Mouse (Mus musculus) MEL (cell line): ENCODE data around the gene Cd300ld3. TPM values are rescaled to one million over a fixed set of nuclear protein-coding genes. Genes with fewer than 3 reads are reported as not detected.

ENCODE experiments used
- DNase-seq: peaks from one replicate; pipeline ENCODE4 v3.0.0; 2011; ENCODE audit warnings: low read depth, low spot score
- H3K27ac ChIP-seq: 2 replicates; pipeline ENCODE4 v1.5.1; 2012; ENCODE audit warnings: low read depth, mild to moderate bottlenecking, control low read depth, low read length, moderate library complexity; ENCODE audit not compliant: control insufficient read depth
- H3K27me3 ChIP-seq, 2 experiments: fragments of 150-350 bp in 1 of 2; sonication (generic) in 1 of 2; 2 replicates each; pipeline ENCODE4 v1.6.1; 2012; ENCODE audit warnings: low read length in 2 of 2, mild to moderate bottlenecking in 2 of 2, improper control_type of control experiment in 1 of 2, moderate library complexity in 1 of 2; ENCODE audit not compliant: insufficient read depth in 2 of 2, control insufficient read depth in 1 of 2
- H3K36me3 ChIP-seq, 2 experiments: 2 replicates each; pipeline ENCODE4 v1.6.1; 2012 to 2014; ENCODE audit warnings: low read length in 2 of 2, improper control_type of control experiment in 1 of 2, inconsistent platforms in 1 of 2, mild to moderate bottlenecking in 1 of 2; ENCODE audit not compliant: insufficient read depth in 2 of 2, control insufficient read depth in 1 of 2
- H3K4me1 ChIP-seq, 2 experiments: fragments of 150-350 bp in 1 of 2; sonication (generic) in 1 of 2; 2 replicates each; pipeline ENCODE4 v1.6.1; 2012; ENCODE audit warnings: low read length in 2 of 2, improper control_type of control experiment in 1 of 2, mild to moderate bottlenecking in 1 of 2; ENCODE audit not compliant: insufficient read depth in 2 of 2, control insufficient read depth in 1 of 2
- H3K4me3 ChIP-seq, 2 experiments: fragments of 150-350 bp in 1 of 2; sonication (generic) in 1 of 2; 2 replicates each; pipeline ENCODE4 v1.5.1; 2012; ENCODE audit warnings: low read depth in 2 of 2, low read length in 2 of 2, mild to moderate bottlenecking in 2 of 2, moderate library complexity in 2 of 2, control low read depth in 1 of 2, improper control_type of control experiment in 1 of 2; ENCODE audit not compliant: control insufficient read depth in 1 of 2, insufficient read depth in 1 of 2
- H3K79me2 ChIP-seq: 2 replicates; pipeline ENCODE4 v1.6.1; 2012; ENCODE audit warnings: mild to moderate bottlenecking, low read length, moderate library complexity; ENCODE audit not compliant: control insufficient read depth, poor library complexity, insufficient read depth
- H3K9ac ChIP-seq: 2 replicates; pipeline ENCODE4 v1.6.1; 2012; ENCODE audit warnings: low read depth, mild to moderate bottlenecking, control low read depth, low read length, moderate library complexity; ENCODE audit not compliant: control insufficient read depth, poor library complexity, severe bottlenecking
- H3K9me3 ChIP-seq: fragments of 150-350 bp; sonication (generic); replicated peaks from 2 replicates; pipeline ENCODE4 v1.6.1; 2012; ENCODE audit warnings: mild to moderate bottlenecking, low read length, improper control_type of control experiment, moderate library complexity; ENCODE audit not compliant: insufficient read depth
- CHD1 ChIP-seq: IDR thresholded peaks from 2 replicates; pipeline ENCODE4 v1.6.1; 2012; ENCODE audit warnings: low read depth, mild to moderate bottlenecking, inconsistent platforms, low read length, improper control_type of control experiment
- CHD2 ChIP-seq: IDR thresholded peaks from 2 replicates; pipeline ENCODE4 v1.6.1; 2011; ENCODE audit warnings: low read length, improper control_type of control experiment
- CTCF ChIP-seq, 3 experiments: IDR thresholded peaks in 2 of 3; conservative IDR thresholded peaks in 1 of 3; 2 replicates each; pipeline ENCODE4 v1.5.1; 2011 to 2012; ENCODE audit warnings: low read length in 3 of 3, low read depth in 2 of 3, mild to moderate bottlenecking in 2 of 3, improper control_type of control experiment in 1 of 3, inconsistent platforms in 1 of 3, mixed read lengths in 1 of 3, moderate library complexity in 1 of 3; ENCODE audit not compliant: control insufficient read depth in 1 of 3, insufficient read depth in 1 of 3, poor library complexity in 1 of 3, severe bottlenecking in 1 of 3
- E2F4 ChIP-seq: IDR thresholded peaks from 2 replicates; pipeline ENCODE4 v1.6.1; 2011; ENCODE audit warnings: low read depth, low read length, improper control_type of control experiment, borderline replicate concordance
- EP300 ChIP-seq, 2 experiments: IDR thresholded peaks; 2 replicates each; pipeline ENCODE4 v1.6.1; 2011; ENCODE audit warnings: improper control_type of control experiment in 2 of 2, low read length in 2 of 2, low read depth in 1 of 2, mild to moderate bottlenecking in 1 of 2
- ETS1 ChIP-seq: IDR thresholded peaks from 2 replicates; pipeline ENCODE4 v1.6.1; 2012; ENCODE audit warnings: low read depth, mild to moderate bottlenecking, inconsistent platforms, low read length, improper control_type of control experiment, moderate library complexity
- GATA1 ChIP-seq: IDR thresholded peaks from 2 replicates; pipeline ENCODE4 v1.6.1; 2011; ENCODE audit warnings: low read depth, low read length, improper control_type of control experiment
- HCFC1 ChIP-seq: IDR thresholded peaks from 2 replicates; pipeline ENCODE4 v1.6.1; 2012; ENCODE audit warnings: low read depth, mild to moderate bottlenecking, inconsistent platforms, low read length, improper control_type of control experiment, moderate library complexity
- JUND ChIP-seq: IDR thresholded peaks from 2 replicates; pipeline ENCODE4 v1.6.1; 2011; ENCODE audit warnings: low read depth, mild to moderate bottlenecking, improper control_type of control experiment, low read length
- KAT2A ChIP-seq: conservative IDR thresholded peaks from 2 replicates; pipeline ENCODE4 v1.6.1; 2012; ENCODE audit warnings: low read depth, low read length, improper control_type of control experiment, inconsistent platforms
- MAFK ChIP-seq: IDR thresholded peaks from 2 replicates; pipeline ENCODE4 v1.6.1; 2011; ENCODE audit warnings: low read depth, mild to moderate bottlenecking, low read length, improper control_type of control experiment, borderline replicate concordance
- MAZ ChIP-seq: IDR thresholded peaks from 2 replicates; pipeline ENCODE4 v1.6.1; 2012; ENCODE audit warnings: low read depth, mild to moderate bottlenecking, inconsistent platforms, low read length, improper control_type of control experiment
- MEF2A ChIP-seq: IDR thresholded peaks from 2 replicates; pipeline ENCODE4 v1.6.1; 2014; ENCODE audit warnings: low read depth, mild to moderate bottlenecking, inconsistent platforms, low read length, improper control_type of control experiment; ENCODE audit not compliant: poor library complexity, insufficient replicate concordance, severe bottlenecking; ENCODE audit errors: extremely low read depth
- MXI1 ChIP-seq: IDR thresholded peaks from 2 replicates; pipeline ENCODE4 v1.6.1; 2011; ENCODE audit warnings: mild to moderate bottlenecking, low read depth, low read length, improper control_type of control experiment
- MYB ChIP-seq: IDR thresholded peaks from 2 replicates; pipeline ENCODE4 v1.6.1; 2011; ENCODE audit warnings: mild to moderate bottlenecking, low read depth, low read length, improper control_type of control experiment
- MYC ChIP-seq: IDR thresholded peaks from 2 replicates; pipeline ENCODE4 v1.6.1; 2011; ENCODE audit warnings: low read depth, mild to moderate bottlenecking, low read length, improper control_type of control experiment, moderate library complexity
- NELFE ChIP-seq: IDR thresholded peaks from 2 replicates; pipeline ENCODE4 v1.6.1; 2011; ENCODE audit warnings: low read depth, low read length, improper control_type of control experiment
- NRF1 ChIP-seq: IDR thresholded peaks from 2 replicates; pipeline ENCODE4 v1.6.1; 2014; ENCODE audit warnings: low read depth, mild to moderate bottlenecking, inconsistent platforms, low read length, improper control_type of control experiment, moderate library complexity; ENCODE audit not compliant: poor library complexity, insufficient read depth, severe bottlenecking
- POLR2AphosphoS5 ChIP-seq: IDR thresholded peaks from 2 replicates; pipeline ENCODE4 v1.6.1; 2012; ENCODE audit warnings: low read depth, borderline replicate concordance, mild to moderate bottlenecking, inconsistent platforms, low read length, moderate library complexity, mixed read lengths
- RAD21 ChIP-seq: IDR thresholded peaks from 2 replicates; pipeline ENCODE4 v1.6.1; 2011; ENCODE audit warnings: mild to moderate bottlenecking, low read depth, low read length, improper control_type of control experiment
- SIN3A ChIP-seq: IDR thresholded peaks from 2 replicates; pipeline ENCODE4 v1.6.1; 2012; ENCODE audit warnings: low read length, improper control_type of control experiment, inconsistent platforms
- SMC3 ChIP-seq: IDR thresholded peaks from 2 replicates; pipeline ENCODE4 v1.6.1; 2011; ENCODE audit warnings: low read depth, low read length, improper control_type of control experiment
- TAL1 ChIP-seq: IDR thresholded peaks from 2 replicates; pipeline ENCODE4 v1.6.1; 2012; ENCODE audit warnings: mild to moderate bottlenecking, inconsistent platforms, low read length, moderate library complexity, mixed read lengths
- TCF12 ChIP-seq: IDR thresholded peaks from 2 replicates; pipeline ENCODE4 v1.6.1; 2014; ENCODE audit warnings: low read depth, mild to moderate bottlenecking, inconsistent platforms, low read length, improper control_type of control experiment, moderate library complexity
- UBTF ChIP-seq: IDR thresholded peaks from 2 replicates; pipeline ENCODE4 v1.6.1; 2012; ENCODE audit warnings: low read depth, mild to moderate bottlenecking, inconsistent platforms, low read length, improper control_type of control experiment, moderate library complexity, borderline replicate concordance; ENCODE audit not compliant: insufficient read depth
- USF1 ChIP-seq: IDR thresholded peaks from 2 replicates; pipeline ENCODE4 v1.6.1; 2014; ENCODE audit warnings: low read depth, mild to moderate bottlenecking, inconsistent platforms, low read length, improper control_type of control experiment, moderate library complexity
- USF2 ChIP-seq, 2 experiments: IDR thresholded peaks; 2 replicates each; pipeline ENCODE4 v1.6.1; 2011 to 2012; ENCODE audit warnings: improper control_type of control experiment in 2 of 2, low read length in 2 of 2, borderline replicate concordance in 1 of 2, inconsistent platforms in 1 of 2, low read depth in 1 of 2, mild to moderate bottlenecking in 1 of 2; ENCODE audit not compliant: insufficient read depth in 1 of 2
- ZC3H11A ChIP-seq: IDR thresholded peaks from 2 replicates; pipeline ENCODE4 v1.6.1; 2012; ENCODE audit warnings: low read depth, mild to moderate bottlenecking, inconsistent platforms, low read length, improper control_type of control experiment
- ZMIZ1 ChIP-seq: IDR thresholded peaks from 2 replicates; pipeline ENCODE4 v1.6.1; 2012; ENCODE audit warnings: low read depth, mild to moderate bottlenecking, inconsistent platforms, low read length, improper control_type of control experiment, moderate library complexity
- ZNF384 ChIP-seq: IDR thresholded peaks from 2 replicates; pipeline ENCODE4 v1.6.1; 2012; ENCODE audit warnings: low read depth, mild to moderate bottlenecking, inconsistent platforms, low read length, improper control_type of control experiment
- polyA plus RNA-seq, 2 experiments: library from polyadenylated mRNA; stranded (reverse) in 1 of 2; unstranded in 1 of 2; fragments of >175 nt in 1 of 2; fragments of >200 nt in 1 of 2; gene quantifications; 2 replicates each; pipeline versions ENCODE4 v1.2.1 to v1.2.4; 2012; ENCODE audit warnings: low replicate concordance in 2 of 2, low read depth in 1 of 2; ENCODE audit not compliant: insufficient read length in 2 of 2, insufficient read depth in 1 of 2, missing spikeins in 1 of 2
- total RNA-seq: library from RNA; depleted of rRNA; stranded (reverse); fragments of 300-350 nt; gene quantifications from 2 replicates; pipeline ENCODE4 v1.2.3, GENCODE M21; 2012

Gene Cd300ld3
- total and polyA plus RNA-seq, 3 experiments: not detected

GRCm38 (mm10) chr11:115080886-115081285, 32.7 kb upstream of the Cd300ld3 start (continued):
- TF ChIP-seq EP300 (IDR thresholded peaks at IDR 0.05; ENCODE audit: low read depth in 1 of 2, low read length in 2 of 2) (no peak), SIN3A (peak; percentile 38; the same call in 1 of the 2 replicates), E2F4 (no peak), GATA1 (no peak), NRF1 (no peak), NELFE (peak; percentile 10; the same call in 1 of the 2 replicates), JUND (no peak), MAZ (no peak), TAL1 (no peak)
- TF ChIP-seq, all 39 proteins: peak for 9

- Histone ChIP-seq H3K27me3 (no peaks in the 10 kb centered on the region), H3K9me3 (no peaks in the 10 kb centered on the region), H3K79me2 (no peaks in the 10 kb centered on the region), H3K36me3 (peaks cover 0 to 6% of the 10 kb centered on the region in 2 experiments; a peak in 1 of 4 replicates), H3K4me1 (peaks cover 6 to 19% of the 10 kb centered on the region in 2 experiments; a peak in 3 of 4 replicates), H3K27ac (no peak overlapping the region), H3K4me3 (no peak overlapping the region), H3K9ac (no peak overlapping the region)
- TF ChIP-seq CHD1 (no peak), MYB (no peak), TAL1 (peak; percentile 23; the same call in 1 of the 2 replicates), ZC3H11A (no peak), KAT2A (no peak), POLR2AphosphoS5 (no peak), HCFC1 (no peak), NELFE (no peak), MAFK (no peak), CTCF (IDR thresholded peaks at IDR 0.05 in 2 of 3, conservative IDR thresholded peaks at IDR 0.05 in 1 of 3; ENCODE audit: control insufficient read depth in 1 of 3, insufficient read depth in 1 of 3, low read depth in 2 of 3, low read length in 3 of 3, poor library complexity in 1 of 3, severe bottlenecking in 1 of 3) (no peak), GATA1 (peak; percentile 41), MYC (no peak), SMC3 (no peak), RAD21 (no peak), ZNF384 (no peak), USF1 (no peak), MEF2A (no peak), TCF12 (peak; percentile 67; the same call in 1 of the 2 replicates), EP300 (IDR thresholded peaks at IDR 0.05; ENCODE audit: low read depth in 1 of 2, low read length in 2 of 2) (peak; percentile 29 to 44; a peak in 1 of 4 replicates), MXI1 (no peak), ETS1 (peak; percentile 75; the same call in 1 of the 2 replicates), USF2 (IDR thresholded peaks at IDR 0.05; ENCODE audit: borderline replicate concordance in 1 of 2, insufficient read depth in 1 of 2, low read depth in 1 of 2, low read length in 2 of 2) (no peak), ZMIZ1 (no peak), UBTF (no peak), JUND (no peak), CHD2 (no peak), E2F4 (no peak)
- DNase-seq: peak; percentile 22
Observed at GRCm38 (mm10) chr11:115078680-115079079, 30.5 kb upstream of the Cd300ld3 start.
